Mouse (Mus musculus) stomach, embryonic 16.5 days (tissue): ENCODE measurements around the gene Gm49403. TPM values are rescaled to one million over a fixed set of nuclear protein-coding genes. Genes with fewer than 3 reads are reported as not detected.
A peak's percentile ranks its signal among the peaks of the same experiment; 100 is the strongest.
"Not testable (repeated sequence)": the region's sequence is repeated elsewhere in the genome, so short reads cannot be mapped to it uniquely, and the experiment has no call there.

Source experiments
- ATAC-seq: fragments of 200-750 bp; cut with Nextera tagmentation; 2 replicates; pipeline ENCODE4 v1.8.0; 2017; ENCODE audit warnings: moderate number of reproducible peaks, moderate TSS enrichment; ENCODE audit not compliant: insufficient read depth, low FRiP score
- H3K27ac ChIP-seq: fragments of 300-500 bp; sonication (generic); 2 replicates; pipeline ENCODE4 v1.5.1; 2014; ENCODE audit warnings: low read length
- H3K27me3 ChIP-seq: fragments of 300-500 bp; sonication (generic); 2 replicates; pipeline ENCODE4 v1.6.1; 2014; ENCODE audit warnings: low read length, control low read depth, mixed read lengths; ENCODE audit not compliant: control insufficient read depth, insufficient read depth
- H3K36me3 ChIP-seq: fragments of 300-500 bp; sonication (generic); 2 replicates; pipeline ENCODE4 v1.6.1; 2014; ENCODE audit warnings: low read length; ENCODE audit not compliant: control insufficient read depth, insufficient read depth
- H3K4me1 ChIP-seq: fragments of 300-500 bp; sonication (generic); 2 replicates; pipeline ENCODE4 v1.6.1; 2014; ENCODE audit warnings: low read length, control low read depth, mixed read lengths; ENCODE audit not compliant: control insufficient read depth, insufficient read depth
- H3K4me2 ChIP-seq: fragments of 300-500 bp; sonication (generic); 2 replicates; pipeline ENCODE4 v1.6.1; 2014; ENCODE audit warnings: low read depth, low read length, mixed read lengths
- H3K4me3 ChIP-seq: fragments of 300-500 bp; sonication (generic); replicated peaks from 2 replicates; pipeline ENCODE4 v1.5.1; 2014; ENCODE audit warnings: mild to moderate bottlenecking, low read length
- H3K9ac ChIP-seq: fragments of 300-500 bp; sonication (generic); 2 replicates; pipeline ENCODE4 v1.6.1; 2014; ENCODE audit warnings: low read length
- H3K9me3 ChIP-seq: fragments of 300-500 bp; sonication (generic); replicated peaks from 2 replicates; pipeline ENCODE4 v1.6.1; 2016; ENCODE audit warnings: low read length, control low read depth; ENCODE audit not compliant: control insufficient read depth
- WGBS: fragments of 180-500 bp; shearing (Covaris S2); extraction: QIAGEN DNeasy Blood & Tissue Kit; methylation state at CpG from one replicate; pipeline ENCODE4 v1.1.7; 2014; 5-methylcytosine and 5-hydroxymethylcytosine counted together
- polyA plus RNA-seq: library from polyadenylated mRNA; unstranded; fragments of >200 nt; fragmentation: Nextera tagmentation; extraction: Ambion mirVana; gene quantifications from 2 replicates; pipeline ENCODE4 v1.2.1, GENCODE M21; 2015

The Gm49403 gene
- polyA plus RNA-seq, 1 experiment from 2014 or later = not detected

DNA sequence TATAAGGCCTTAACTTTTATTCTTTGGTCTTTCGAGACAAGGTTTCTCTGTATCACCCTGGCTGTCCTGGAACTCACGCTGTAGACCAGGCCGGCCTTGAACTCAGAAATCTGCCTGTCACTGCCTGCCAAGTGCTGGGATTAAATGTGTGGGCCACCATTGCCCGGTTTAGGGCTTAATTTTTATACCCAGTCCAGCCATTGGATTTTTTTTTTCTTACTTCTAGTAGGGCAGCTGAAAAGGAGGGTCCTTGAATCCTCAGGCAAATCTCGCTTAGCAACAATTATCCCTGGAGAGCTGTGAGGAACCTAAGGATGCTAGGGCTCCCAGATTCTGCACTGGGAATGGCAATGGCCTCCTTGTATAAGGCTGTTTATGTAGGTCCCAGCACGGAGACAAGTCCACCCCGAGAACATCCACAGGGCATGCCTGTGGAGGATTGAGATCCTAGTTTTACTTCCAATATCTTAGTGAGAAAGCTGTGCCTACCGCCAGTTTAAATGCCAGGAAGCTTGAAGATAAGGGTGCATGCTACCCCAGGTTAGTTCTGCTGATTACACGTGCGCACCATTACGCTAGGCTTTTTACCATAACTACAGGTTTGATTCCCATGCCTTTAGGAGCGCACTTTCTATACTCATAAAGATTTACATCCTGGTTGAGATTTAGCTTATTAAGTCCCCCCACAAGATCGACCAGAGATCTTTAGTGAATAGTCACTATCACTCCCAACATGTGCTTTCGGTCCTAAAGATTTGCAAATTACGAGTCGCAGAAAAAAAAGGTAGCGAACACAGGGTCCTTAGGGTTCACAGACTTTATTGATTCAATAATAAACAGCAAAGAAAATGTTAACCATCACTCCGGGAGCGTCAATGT lies 4.1 kb downstream of the Gm49403 start:
- Histone ChIP-seq H3K4me1 (peaks cover 13% of the 10 kb centered on the region), H3K27me3 (no peaks in the 10 kb centered on the region), H3K4me3 (peak overlapping the region; percentile 74), H3K4me2 (peak overlapping the region; percentile 83), H3K9ac (peak overlapping the region; percentile 87), H3K36me3 (no peaks in the 10 kb centered on the region), H3K9me3 (no peaks in the 10 kb centered on the region), H3K27ac (peak overlapping the region; percentile 86)
- 13% methylated on average over 19 of the region's 19 CpGs for WGBS
- no peak for ATAC-seq

- peak within 1 kb of the TSS; percentile 87 for H3K9ac ChIP-seq
- WGBS = under 1% methylated on average over 58 of the region's 58 CpGs
- H3K27me3 ChIP-seq = no peaks in the 10 kb centered on the region
- peak; percentile 95 for ATAC-seq
- peak within 1 kb of the TSS; percentile 83 for H3K4me2 ChIP-seq
- peaks cover 17% of the 10 kb centered on the region for H3K4me1 ChIP-seq
- H3K9me3 ChIP-seq = no peaks in the 10 kb centered on the region
- H3K36me3 ChIP-seq = no peaks in the 10 kb centered on the region
- H3K4me3 ChIP-seq = peak within 1 kb of the TSS; percentile 74
- peak within 1 kb of the TSS; percentile 86 for H3K27ac ChIP-seq
These were observed 5.0 kb downstream of the Gm49403 start, which contains the start of the genes 1810009A15Rik and Gm49416 for GRCm38 (mm10) chr19:8888511-8889385. Gene 1810009A15Rik, plus strand, starts transcription at chr19:8888853. Gene Gm49416, plus strand, starts transcription at chr19:8888926.

GRCm38 (mm10) chr19:8892829-8893766 lies 9.4 kb downstream of the Gm49403 start, which contains the start of gene Ints5:
Gene Ints5, plus strand, starts transcription at chr19:8893005.
- Histone ChIP-seq H3K27me3 (no peaks in the 10 kb centered on the region), H3K4me3 (peak within 1 kb of the TSS; percentile 92), H3K27ac (peak within 1 kb of the TSS; percentile 90), H3K4me1 (peaks cover 19% of the 10 kb centered on the region), H3K36me3 (0 out of 2 replicates have a peak, but pooled peaks cover 6% of the 10 kb centered on the region), H3K9me3 (no peaks in the 10 kb centered on the region), H3K4me2 (peak within 1 kb of the TSS; percentile 81), H3K9ac (peak within 1 kb of the TSS; percentile 98)
- peak; percentile 38 for ATAC-seq
- 2% methylated on average over 54 of the region's 54 CpGs for WGBS

- 92% methylated on average over 9 of the region's 9 CpGs for WGBS
- ATAC-seq = no peak
- Histone ChIP-seq H3K9me3 (no peaks in the 10 kb centered on the region), H3K4me3 (no peak overlapping the region), H3K36me3 (0 out of 2 replicates have a peak, but pooled peaks cover 6% of the 10 kb centered on the region), H3K4me2 (no peak overlapping the region), H3K27ac (no peak overlapping the region), H3K27me3 (no peaks in the 10 kb centered on the region), H3K4me1 (peaks cover 20% of the 10 kb centered on the region), H3K9ac (no peak overlapping the region)
These were observed 11.7 kb downstream of the Gm49403 start for GRCm38 (mm10) chr19:8895397-8895960.

DNA sequence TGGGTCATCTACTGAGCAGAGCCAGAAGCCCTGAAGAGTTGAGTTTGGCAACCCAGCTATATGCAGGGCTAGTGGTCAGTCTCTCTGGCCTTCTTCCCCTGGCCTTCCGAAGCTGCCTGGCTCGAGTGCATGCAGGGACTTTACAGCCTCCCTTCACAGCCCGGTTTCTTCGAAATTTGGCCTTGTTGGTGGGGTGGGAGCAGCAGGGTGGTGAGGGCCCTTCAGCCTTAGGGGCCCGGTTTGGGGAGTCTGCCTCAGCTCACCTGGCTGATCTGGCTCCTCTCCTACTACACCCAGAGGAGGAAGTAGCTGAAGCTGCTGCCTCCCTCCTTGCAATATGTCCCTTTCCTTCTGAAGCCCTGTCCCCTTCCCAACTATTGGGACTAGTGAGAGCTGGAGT lies 12.5 kb downstream of the Gm49403 start:
- H3K4me3 ChIP-seq, H3K27ac ChIP-seq, H3K9me3 ChIP-seq, H3K36me3 ChIP-seq, H3K27me3 ChIP-seq, H3K4me2 ChIP-seq, ATAC-seq: not testable (repeated sequence)
- 84% methylated on average over 5 of the region's 5 CpGs for WGBS
- Histone ChIP-seq H3K9ac (0 out of 2 replicates have a peak overlapping the region, but pooled peaks have one; percentile 7), H3K4me1 (peaks cover 20% of the 10 kb centered on the region)

DNA sequence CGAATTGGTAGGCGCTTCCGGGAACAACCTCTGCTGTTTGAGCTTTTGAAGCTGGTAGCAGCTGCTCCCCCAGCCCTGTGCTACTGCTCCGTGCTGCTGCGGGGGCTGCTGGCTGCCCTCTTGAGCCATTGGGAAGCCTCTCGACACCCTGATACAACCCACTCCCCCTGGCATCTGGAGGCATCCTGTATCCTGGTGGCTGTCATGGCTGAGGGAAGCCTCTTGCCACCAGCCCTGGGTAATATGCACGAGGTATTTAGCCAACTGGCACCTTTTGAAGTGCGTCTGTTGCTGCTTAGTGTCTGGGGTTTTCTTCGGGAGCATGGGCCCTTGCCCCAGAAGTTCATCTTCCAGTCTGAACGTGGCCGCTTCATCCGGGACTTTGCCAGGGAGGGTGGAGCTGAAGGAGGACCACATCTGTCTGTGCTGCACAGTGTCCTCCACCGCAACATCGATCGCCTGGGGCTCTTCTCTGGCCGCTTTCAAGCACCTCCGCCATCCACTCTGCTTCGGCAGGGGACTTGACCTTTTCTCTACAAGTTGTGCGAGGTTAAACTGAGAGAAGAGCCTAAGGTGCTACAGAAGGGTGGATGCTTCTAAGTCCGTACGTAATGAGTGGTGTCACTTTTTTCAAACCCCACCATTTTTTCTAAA lies 13.6 kb downstream of the Gm49403 start:
- H3K27me3 ChIP-seq, H3K36me3 ChIP-seq, H3K9me3 ChIP-seq: not testable (repeated sequence)
- Histone ChIP-seq H3K4me1 (peaks cover 20% of the 10 kb centered on the region), H3K4me2 (peak overlapping the region; percentile 62), H3K4me3 (peak overlapping the region; percentile 77), H3K27ac (peak overlapping the region; percentile 94), H3K9ac (peak overlapping the region; percentile 70)
- WGBS = 19% methylated on average over 21 of the region's 21 CpGs
- ATAC-seq = peak; percentile 40; the same call in 1 of the 2 replicates

- Histone ChIP-seq H3K27ac (peak within 1 kb of the TSS; percentile 94), H3K27me3 (no peaks in the 10 kb centered on the region), H3K36me3 (peaks cover 6% of the 10 kb centered on the region; the same call in 1 of the 2 replicates), H3K4me1 (peaks cover 20% of the 10 kb centered on the region), H3K4me3 (peak within 1 kb of the TSS; percentile 77), H3K9ac (peak within 1 kb of the TSS; percentile 96), H3K4me2 (peak within 1 kb of the TSS; percentile 69), H3K9me3 (no peaks in the 10 kb centered on the region)
- ATAC-seq = peak; percentile 99
- under 1% methylated on average over 53 of the region's 53 CpGs for WGBS
These were observed 14.2 kb downstream of the Gm49403 start, which contains the start of gene Ganab for GRCm38 (mm10) chr19:8897865-8898495. Gene Ganab, plus strand, starts transcription at chr19:8898071.
